Mouse (Mus musculus): ENCODE measurements around the gene Rnf149. TPM values are rescaled to one million over a fixed set of nuclear protein-coding genes. Genes with fewer than 3 reads are reported as not detected.

Rnf149 gene
- polyA plus RNA-seq (2015; fragmentation: Nextera tagmentation; extraction: Ambion mirVana), result 25.9 and 26.9 TPM in 2 replicates

GRCm38 (mm10) chr1:39577253-39577705, at the start of gene Rnf149:
Gene Rnf149, minus strand, starts transcription at chr1:39577405.
- no peaks in the 10 kb centered on the region for H3K27me3 ChIP-seq (ENCODE audit: insufficient read depth, low read length)
- ATAC-seq (peak; percentile 88), DNase-seq (peak; percentile 97)
- peak within 1 kb of the TSS; percentile 98 for H3K27ac ChIP-seq (ENCODE audit: low read depth)
- peaks cover 4% of the 10 kb centered on the region; the same call in 1 of the 2 replicates for H3K36me3 ChIP-seq (replicated peaks; ENCODE audit: insufficient read depth, low read length)
- H3K9me3 ChIP-seq (ENCODE audit: low read length), result no peaks in the 10 kb centered on the region
- H3K4me2 ChIP-seq (ENCODE audit: low read depth, low read length), result peak within 1 kb of the TSS; percentile 96
- H3K4me1 ChIP-seq (ENCODE audit: insufficient read depth), result peaks cover 41% of the 10 kb centered on the region
- no peak for TF ChIP-seq EP300 (IDR thresholded peaks at IDR 0.05; ENCODE audit: low read depth)
- TF ChIP-seq CTCF (IDR thresholded peaks at IDR 0.05; ENCODE audit: low read depth), result no peak
- peak within 1 kb of the TSS; percentile 95 for H3K9ac ChIP-seq (replicated peaks)
- H3K4me3 ChIP-seq (ENCODE audit: low read depth, low read length), result peak within 1 kb of the TSS; percentile 94
- WGBS (ENCODE audit: insufficient replicate concordance), result under 1% methylated on average over 33 of the region's 49 CpGs

- TF ChIP-seq EP300 (IDR thresholded peaks at IDR 0.05; ENCODE audit: low read depth), result no peak
- no peak for TF ChIP-seq CTCF (IDR thresholded peaks at IDR 0.05; ENCODE audit: low read depth)
- Histone ChIP-seq H3K27me3 (ENCODE audit: insufficient read depth, low read length) (no peaks in the 10 kb centered on the region), H3K9ac (replicated peaks) (no peak overlapping the region), H3K36me3 (replicated peaks; ENCODE audit: insufficient read depth, low read length) (no peaks in the 10 kb centered on the region), H3K9me3 (ENCODE audit: low read length) (no peaks in the 10 kb centered on the region), H3K4me1 (ENCODE audit: insufficient read depth) (no peaks in the 10 kb centered on the region), H3K4me2 (ENCODE audit: low read depth, low read length) (no peak overlapping the region), H3K4me3 (ENCODE audit: low read depth, low read length) (no peak overlapping the region), H3K27ac (ENCODE audit: low read depth) (no peak overlapping the region)
- 65% methylated on average over 3 of the region's 3 CpGs for WGBS (ENCODE audit: insufficient replicate concordance)
- DNase-seq (no peak), ATAC-seq (no peak)
Measured at GRCm38 (mm10) chr1:39625491-39625890, 48.3 kb upstream of the Rnf149 start.

GRCm38 (mm10) chr1:39623729-39624128, 46.5 kb upstream of the Rnf149 start:
- ATAC-seq (no peak), DNase-seq (no peak)
- H3K27ac ChIP-seq (ENCODE audit: low read depth), result no peak overlapping the region
- no peak overlapping the region for H3K4me2 ChIP-seq (ENCODE audit: low read depth, low read length)
- H3K9me3 ChIP-seq (ENCODE audit: low read length), result no peaks in the 10 kb centered on the region
- H3K4me1 ChIP-seq (ENCODE audit: insufficient read depth), result no peaks in the 10 kb centered on the region
- no peaks in the 10 kb centered on the region for H3K36me3 ChIP-seq (replicated peaks; ENCODE audit: insufficient read depth, low read length)
- WGBS (ENCODE audit: insufficient replicate concordance), result 36% methylated on average over 1 of the region's 1 CpGs
- TF ChIP-seq EP300 (IDR thresholded peaks at IDR 0.05; ENCODE audit: low read depth), result no peak
- TF ChIP-seq CTCF (IDR thresholded peaks at IDR 0.05; ENCODE audit: low read depth), result no peak
- no peaks in the 10 kb centered on the region for H3K27me3 ChIP-seq (ENCODE audit: insufficient read depth, low read length)
- no peak overlapping the region for H3K9ac ChIP-seq (replicated peaks)
- no peak overlapping the region for H3K4me3 ChIP-seq (ENCODE audit: low read depth, low read length)

- Histone ChIP-seq H3K9me3 (ENCODE audit: low read length) (no peaks in the 10 kb centered on the region), H3K4me3 (ENCODE audit: low read depth, low read length) (no peak overlapping the region), H3K27me3 (ENCODE audit: insufficient read depth, low read length) (no peaks in the 10 kb centered on the region), H3K4me2 (ENCODE audit: low read depth, low read length) (no peak overlapping the region), H3K27ac (ENCODE audit: low read depth) (no peak overlapping the region), H3K9ac (replicated peaks) (no peak overlapping the region), H3K4me1 (ENCODE audit: insufficient read depth) (no peaks in the 10 kb centered on the region), H3K36me3 (replicated peaks; ENCODE audit: insufficient read depth, low read length) (no peaks in the 10 kb centered on the region)
- no peak for DNase-seq
- WGBS (ENCODE audit: insufficient replicate concordance), result 64% methylated on average over 5 of the region's 5 CpGs
- no peak for ATAC-seq
- TF ChIP-seq EP300 (IDR thresholded peaks at IDR 0.05; ENCODE audit: low read depth) (no peak), CTCF (IDR thresholded peaks at IDR 0.05; ENCODE audit: low read depth) (no peak)
Measured at GRCm38 (mm10) chr1:39623106-39623505, 45.9 kb upstream of the Rnf149 start.

- Histone ChIP-seq H3K9me3 (ENCODE audit: low read length) (no peaks in the 10 kb centered on the region), H3K4me3 (ENCODE audit: low read depth, low read length) (no peak overlapping the region), H3K9ac (replicated peaks) (no peak overlapping the region), H3K27ac (ENCODE audit: low read depth) (no peak overlapping the region), H3K36me3 (replicated peaks; ENCODE audit: insufficient read depth, low read length) (no peaks in the 10 kb centered on the region), H3K4me2 (ENCODE audit: low read depth, low read length) (no peak overlapping the region), H3K4me1 (ENCODE audit: insufficient read depth) (peaks cover 2% of the 10 kb centered on the region; the same call in 1 of the 2 replicates), H3K27me3 (ENCODE audit: insufficient read depth, low read length) (no peaks in the 10 kb centered on the region)
- DNase-seq (no peak), ATAC-seq (no peak)
- TF ChIP-seq CTCF (IDR thresholded peaks at IDR 0.05; ENCODE audit: low read depth) (no peak), EP300 (IDR thresholded peaks at IDR 0.05; ENCODE audit: low read depth) (no peak)
- 60% methylated on average over 8 of the region's 8 CpGs for WGBS (ENCODE audit: insufficient replicate concordance)
Measured at GRCm38 (mm10) chr1:39618524-39618923, 41.3 kb upstream of the Rnf149 start.

- Histone ChIP-seq H3K27me3 (ENCODE audit: insufficient read depth, low read length) (no peaks in the 10 kb centered on the region), H3K27ac (ENCODE audit: low read depth) (no peak overlapping the region), H3K36me3 (replicated peaks; ENCODE audit: insufficient read depth, low read length) (no peaks in the 10 kb centered on the region), H3K4me2 (ENCODE audit: low read depth, low read length) (peak overlapping the region; percentile 36; the same call in 1 of the 2 replicates), H3K4me1 (ENCODE audit: insufficient read depth) (peaks cover 2% of the 10 kb centered on the region; the same call in 1 of the 2 replicates), H3K4me3 (ENCODE audit: low read depth, low read length) (no peak overlapping the region), H3K9me3 (ENCODE audit: low read length) (no peaks in the 10 kb centered on the region), H3K9ac (replicated peaks) (no peak overlapping the region)
- ATAC-seq, result no peak
- no peak for DNase-seq
- TF ChIP-seq CTCF (IDR thresholded peaks at IDR 0.05; ENCODE audit: low read depth), result no peak
- TF ChIP-seq EP300 (IDR thresholded peaks at IDR 0.05; ENCODE audit: low read depth), result no peak
- WGBS (ENCODE audit: insufficient replicate concordance), result 51% methylated on average over 6 of the region's 6 CpGs
Measured at GRCm38 (mm10) chr1:39615526-39615925, 38.3 kb upstream of the Rnf149 start.
